Mouse (Mus musculus) liver, adult (tissue): ENCODE measurements around the gene Ttyh1.

Experiments
- GATA4 ChIP-seq: IDR thresholded peaks from 2 replicates; pipeline ENCODE4 v1.6.1; 2014; ENCODE audit warnings: mild to moderate bottlenecking, low read length; ENCODE audit not compliant: insufficient replicate concordance

The Ttyh1 gene

DNA sequence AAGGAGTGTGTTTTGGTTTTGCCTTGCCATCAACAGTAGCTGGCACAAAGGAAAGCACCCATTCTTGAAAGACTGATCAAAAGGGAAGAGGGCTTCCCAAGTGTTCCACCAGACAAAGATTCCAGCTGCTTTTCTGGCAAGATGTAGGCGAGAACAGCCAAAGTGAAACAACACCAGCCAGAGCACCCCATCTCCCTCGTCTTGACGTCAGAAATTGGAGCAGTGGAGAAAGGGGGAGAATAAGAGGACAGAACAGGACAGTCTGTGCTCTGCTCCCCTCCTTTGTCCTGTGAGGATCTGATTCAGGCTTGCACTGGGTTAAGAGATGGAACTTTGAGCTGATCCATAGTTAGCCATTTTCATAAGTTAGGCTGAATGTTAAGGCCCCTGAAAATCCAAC, 7.4 kb upstream of the Ttyh1 start:
- TF ChIP-seq GATA4: no peak

DNA sequence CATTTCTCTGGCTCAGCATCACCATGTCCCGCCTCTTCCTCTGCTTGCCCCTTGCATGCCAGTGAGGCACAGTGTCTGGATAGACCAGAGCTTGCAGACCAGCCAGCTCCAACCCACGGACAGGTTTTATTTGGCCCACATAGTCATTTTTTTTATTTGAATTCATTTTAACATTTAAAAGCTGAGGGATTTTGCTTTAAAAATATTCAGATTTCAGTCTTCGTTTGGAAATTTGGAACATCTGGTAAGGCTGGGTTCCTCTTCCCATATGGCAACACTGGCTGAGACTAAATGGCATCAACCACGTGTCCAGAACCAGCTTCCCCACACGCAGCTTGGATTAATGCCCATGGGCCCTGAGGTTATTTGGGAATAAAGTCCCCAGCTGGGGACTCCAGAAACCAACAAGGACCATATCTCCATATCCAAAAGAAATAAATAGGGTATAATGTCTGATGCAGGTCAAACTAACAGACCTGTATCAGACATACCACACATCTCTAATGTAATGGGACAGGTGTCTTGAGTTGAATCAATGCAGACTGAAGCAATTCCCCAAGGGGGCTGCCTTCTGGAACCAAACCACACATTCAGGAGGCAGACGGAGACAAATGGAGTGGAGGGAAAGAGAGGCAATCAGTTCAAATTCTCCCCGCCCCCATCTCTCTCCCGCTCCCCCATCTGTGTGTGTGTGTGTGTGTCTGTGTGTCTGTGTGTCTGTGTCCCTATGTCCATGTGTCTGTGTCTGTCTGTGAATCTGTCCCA, 2.0 kb upstream of the Ttyh1 start:
- TF ChIP-seq GATA4: no peak

DNA sequence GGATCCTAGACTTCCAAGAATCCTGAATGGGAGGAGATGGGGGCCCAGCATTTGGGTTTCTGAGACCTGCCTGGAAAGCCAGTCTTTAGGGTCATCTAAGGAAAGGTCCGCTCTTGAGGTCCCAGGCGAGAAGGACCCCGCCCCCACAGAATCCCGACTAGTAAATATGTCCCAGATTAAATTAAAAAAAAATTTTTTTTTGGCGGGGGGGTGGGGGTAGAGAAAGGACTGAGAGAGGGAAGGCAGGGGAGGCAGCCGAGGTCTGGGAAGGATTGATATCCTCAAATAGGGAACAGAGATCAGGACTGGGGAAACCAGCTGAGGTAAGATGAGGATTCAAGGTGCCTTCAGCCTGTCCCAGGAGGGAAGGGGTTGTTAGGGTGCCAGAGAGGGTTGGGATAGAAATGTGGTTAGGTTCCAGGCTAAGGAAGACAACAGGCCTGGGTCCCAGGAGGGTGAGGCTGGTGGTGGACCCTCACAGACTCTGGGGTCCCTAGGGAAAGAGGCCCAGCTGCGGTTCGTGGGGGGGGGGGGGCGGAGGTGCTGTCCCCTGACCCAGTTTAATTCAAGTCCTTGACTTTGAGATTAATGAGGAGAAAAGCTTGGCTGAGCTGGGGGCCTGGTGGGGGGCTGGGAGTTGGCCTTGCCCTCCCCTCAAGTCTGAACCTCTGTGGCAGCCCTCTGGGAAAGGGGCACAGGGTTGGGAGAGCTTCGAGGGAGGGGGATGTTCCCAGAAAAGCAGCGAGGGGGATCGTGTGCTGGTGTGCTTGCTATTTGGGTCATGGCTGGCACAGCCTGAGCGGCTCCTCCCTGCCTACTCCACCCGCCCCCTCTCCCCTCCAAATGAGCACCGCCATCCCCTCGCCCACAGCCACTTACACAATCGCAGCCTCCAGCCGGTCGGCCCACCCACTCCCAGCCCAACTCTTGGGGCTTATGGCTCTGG, 1.0 kb downstream of the Ttyh1 start:
- TF ChIP-seq GATA4: no peak

DNA sequence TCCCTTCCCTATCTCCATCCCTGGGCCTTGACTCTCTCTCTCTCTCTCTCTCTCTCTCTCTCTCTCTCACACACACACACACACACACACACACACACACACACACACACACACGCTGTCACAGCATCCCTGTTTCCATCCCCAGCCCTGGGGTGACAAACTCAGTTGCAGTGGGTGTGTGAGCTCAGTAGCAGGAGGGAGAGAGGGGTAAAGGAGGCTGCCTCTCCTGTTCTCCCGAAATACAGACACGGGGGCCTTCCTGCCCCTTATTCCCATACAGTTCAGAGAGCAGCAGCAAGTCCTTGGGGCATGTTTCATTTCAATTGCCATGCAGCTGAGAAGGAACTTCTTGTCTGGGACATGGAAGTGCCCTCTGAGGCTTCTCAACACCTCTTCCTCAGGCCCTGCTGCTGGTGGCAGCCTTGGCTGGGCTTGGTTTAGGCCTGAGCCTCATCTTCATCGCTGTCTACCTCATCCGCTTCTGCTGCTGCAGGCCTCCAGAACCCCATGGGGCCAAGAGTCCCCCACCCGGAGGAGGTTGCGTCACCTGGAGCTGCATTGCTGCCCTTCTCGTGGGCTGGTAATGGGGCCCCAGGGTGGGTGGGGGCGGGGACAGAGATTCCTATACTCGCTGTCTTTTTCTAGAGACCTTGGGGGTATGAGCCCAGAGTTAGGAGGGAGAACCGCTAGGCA, 3.0 kb downstream of the Ttyh1 start:
- no peak for TF ChIP-seq GATA4

DNA sequence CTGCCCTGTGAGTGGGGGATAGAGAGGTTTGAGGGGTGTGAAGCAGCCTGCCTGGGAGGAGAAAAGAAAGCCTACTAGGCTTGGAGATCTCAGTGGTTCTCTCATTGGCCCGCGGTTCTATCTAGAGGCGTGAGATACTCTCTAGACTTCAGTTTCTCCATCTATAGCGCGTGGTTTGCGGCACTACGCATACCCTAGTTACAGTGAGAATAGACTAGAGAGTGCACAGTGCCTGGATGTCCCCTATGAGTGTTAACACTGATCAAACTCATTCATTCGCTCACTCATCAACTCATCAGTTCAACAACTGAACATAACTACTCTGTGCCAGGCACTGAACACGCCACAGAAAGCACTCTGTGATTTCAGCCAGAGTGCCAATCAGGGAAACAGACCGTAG, 3.6 kb downstream of the Ttyh1 start:
- TF ChIP-seq GATA4: no peak

DNA sequence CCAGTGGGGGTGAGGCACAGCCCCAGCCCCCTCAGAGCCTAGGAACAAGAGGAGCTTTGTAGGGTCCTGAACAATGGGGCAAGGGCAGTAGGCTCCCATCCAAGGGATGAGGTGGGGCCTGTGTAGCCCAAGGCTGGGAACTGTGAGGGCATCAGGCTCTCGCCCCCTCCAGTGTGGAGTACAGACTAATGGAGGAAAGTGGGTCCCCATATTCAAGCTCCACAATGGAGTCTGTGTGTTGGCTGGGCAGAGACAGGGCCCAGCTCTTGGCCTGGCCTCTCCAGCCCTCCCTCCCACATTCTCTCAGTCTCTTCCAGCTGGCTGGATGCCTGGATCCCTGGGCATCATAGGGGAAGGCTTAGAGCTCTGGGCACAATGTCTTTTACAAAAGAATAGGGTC, 4.5 kb downstream of the Ttyh1 start:
- no peak for TF ChIP-seq GATA4

DNA sequence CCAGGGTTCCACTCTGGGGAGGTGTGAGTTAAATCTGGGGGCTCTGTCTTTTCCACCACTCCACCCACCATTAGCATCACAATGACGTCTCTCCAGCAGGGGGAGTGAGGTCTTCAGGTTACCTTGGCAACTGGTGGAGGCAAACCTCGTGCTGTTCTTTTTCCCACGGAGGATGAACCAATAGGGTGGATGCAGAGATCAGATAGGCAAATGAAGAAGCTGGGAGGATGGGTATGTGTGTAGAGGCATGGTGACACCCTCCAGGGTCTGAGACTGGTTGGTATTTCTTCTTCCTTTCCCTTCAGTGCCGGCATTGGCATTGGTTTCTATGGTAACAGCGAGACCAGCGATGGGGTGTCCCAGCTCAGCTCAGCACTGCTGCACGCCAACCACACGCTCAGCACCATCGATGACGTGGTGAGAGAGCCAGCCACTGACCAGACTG, 5.1 kb downstream of the Ttyh1 start:
- no peak for TF ChIP-seq GATA4

DNA sequence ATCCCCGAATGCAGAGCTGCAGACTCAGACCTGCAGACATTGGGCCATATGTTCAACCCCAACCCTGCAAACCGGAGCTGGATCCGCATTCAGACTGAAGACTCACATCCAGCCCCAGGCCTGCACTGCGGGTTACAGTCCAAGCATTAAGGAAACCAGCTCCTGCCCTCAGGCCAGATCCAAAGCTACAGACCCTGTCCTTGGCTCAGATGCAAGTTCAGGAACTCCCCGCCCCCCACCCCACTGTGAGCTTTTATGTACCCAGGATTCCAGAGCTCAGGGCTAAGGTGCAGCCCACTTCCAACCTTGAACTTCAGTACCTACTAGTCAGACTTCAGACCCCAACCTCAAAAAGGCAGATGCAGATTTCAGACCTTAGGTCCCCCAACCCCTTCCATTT, 5.6 kb downstream of the Ttyh1 start:
- TF ChIP-seq GATA4: no peak

DNA sequence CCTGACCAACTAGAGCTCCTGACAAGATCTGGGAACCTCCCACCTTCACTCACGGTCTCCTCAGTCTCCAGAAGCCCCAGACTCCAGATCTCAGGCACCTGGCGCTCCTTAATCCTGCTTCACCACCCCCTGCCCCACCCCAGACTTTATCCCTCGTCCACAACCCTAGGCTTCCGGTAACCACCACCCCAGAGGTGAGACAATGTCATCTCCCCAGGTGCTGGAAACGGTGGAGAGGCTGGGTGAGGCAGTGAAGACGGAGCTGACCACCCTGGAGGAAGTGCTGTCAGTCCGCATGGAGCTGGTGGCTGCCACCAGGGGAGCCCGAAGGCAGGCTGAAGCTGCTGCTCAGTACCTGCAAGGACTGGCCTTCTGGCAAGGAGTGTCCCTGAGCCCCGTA, 6.1 kb downstream of the Ttyh1 start:
- TF ChIP-seq GATA4: no peak

DNA sequence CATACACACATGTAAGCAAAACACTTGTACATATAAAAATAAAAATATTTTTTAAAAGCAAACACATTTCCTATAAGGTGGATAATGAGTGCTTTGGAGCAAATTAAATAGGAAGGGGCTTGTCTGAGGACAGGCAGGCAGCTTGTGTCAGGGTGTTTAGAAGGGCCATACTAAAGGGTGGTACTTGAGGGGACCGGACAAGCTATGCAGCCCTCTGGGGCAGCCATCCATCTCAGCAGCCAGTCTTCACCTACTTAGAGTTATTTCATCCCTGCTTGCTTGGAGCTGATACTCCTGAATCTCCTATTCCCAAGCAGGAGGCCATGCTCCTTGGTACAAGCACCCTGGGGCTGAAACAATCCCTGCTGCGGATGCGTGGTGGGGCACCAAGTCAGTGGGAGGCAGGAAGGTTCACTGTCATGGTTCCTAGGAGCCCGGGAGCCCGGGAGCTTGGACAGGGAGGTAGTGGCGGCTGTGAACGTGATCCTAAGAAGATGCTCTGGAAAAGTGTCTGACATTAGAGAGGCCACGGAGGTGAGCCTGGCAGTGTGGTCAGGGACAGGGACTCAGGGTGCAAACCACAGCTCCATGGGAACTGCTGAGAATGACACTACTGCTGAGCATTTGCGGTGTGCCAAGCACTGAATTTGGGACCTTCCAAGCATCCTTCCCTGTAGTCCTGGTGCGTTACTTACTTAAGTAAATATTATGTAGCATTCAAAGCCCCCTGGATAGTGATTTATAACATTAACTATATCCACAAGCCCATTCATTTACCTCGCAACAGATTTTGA, 8.0 kb downstream of the Ttyh1 start:
- no peak for TF ChIP-seq GATA4

DNA sequence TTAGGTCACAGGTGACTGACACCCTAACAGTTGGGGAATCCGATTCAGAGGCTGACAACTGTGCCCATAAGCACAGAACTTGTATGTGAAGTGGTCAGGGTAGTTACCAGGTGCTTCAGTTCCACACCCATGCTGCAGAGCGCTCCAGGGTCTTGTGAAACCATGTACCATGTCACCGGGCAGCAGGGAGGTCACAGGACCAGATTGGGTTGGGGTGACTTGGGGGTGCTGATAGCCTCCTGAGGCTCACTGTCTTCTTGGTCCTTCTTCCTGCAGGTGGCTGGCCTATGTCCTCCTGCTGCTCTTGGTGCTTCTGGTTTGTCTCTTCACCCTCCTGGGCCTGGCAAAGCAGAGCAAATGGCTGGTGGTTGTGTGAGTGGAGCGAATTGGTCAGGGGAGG, 8.7 kb downstream of the Ttyh1 start:
- no peak for TF ChIP-seq GATA4

DNA sequence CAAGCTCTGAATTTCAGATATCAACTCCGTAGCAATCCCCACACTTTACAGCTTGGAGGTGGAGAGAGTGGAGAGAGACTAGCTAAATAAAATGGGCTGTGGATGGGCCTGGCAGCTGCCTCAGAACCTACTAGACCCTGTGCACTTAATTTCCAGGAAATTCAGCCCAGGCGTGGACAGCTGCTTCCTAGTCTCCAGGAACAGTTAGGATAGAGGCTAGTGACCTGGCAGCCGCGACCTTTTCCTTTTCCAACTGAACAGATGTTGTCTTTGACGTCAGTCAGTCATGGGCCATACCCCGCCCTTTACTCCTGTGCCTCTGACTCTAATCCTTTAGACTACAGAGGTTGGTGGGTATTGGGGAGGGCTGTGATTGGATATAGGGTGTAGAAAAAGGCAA, 9.7 kb downstream of the Ttyh1 start:
- no peak for TF ChIP-seq GATA4

DNA sequence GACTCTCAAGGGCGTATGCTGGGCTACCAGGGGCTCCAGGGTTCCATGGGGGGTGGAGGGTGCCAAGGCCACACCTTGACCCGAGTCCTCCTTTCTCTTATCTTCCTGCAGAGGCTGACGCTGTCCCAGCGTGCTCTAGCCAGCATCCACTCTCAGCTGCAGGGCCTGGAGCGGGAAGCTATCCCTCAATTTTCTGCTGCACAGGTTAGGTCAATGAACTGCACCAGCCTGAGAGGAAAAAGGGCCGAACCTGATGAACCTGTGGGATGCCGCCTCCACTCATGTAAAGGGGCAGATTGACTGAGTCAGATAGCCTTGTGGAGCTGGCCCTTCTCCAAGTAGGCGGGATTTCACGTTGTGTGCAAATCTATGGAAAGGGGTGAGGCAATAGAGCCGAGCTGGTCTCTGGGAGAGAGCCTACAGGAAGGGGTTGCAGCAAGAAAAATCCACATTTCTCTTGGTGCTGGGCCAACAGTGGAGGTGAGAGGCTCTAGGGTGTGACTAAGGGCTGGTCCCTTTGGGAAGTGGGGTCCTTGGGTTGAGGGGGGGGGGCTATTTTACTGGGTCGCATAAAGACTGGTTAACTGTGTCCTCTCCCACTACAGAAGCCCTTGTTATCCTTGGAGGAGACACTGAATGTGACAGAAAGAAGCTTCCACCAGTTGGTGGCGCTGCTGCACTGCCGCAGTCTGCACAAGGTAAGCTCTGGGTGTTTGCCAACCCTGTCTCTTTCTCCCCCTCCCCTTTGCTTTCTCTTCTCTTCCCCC, 11.7 kb downstream of the Ttyh1 start:
- TF ChIP-seq GATA4: no peak

DNA sequence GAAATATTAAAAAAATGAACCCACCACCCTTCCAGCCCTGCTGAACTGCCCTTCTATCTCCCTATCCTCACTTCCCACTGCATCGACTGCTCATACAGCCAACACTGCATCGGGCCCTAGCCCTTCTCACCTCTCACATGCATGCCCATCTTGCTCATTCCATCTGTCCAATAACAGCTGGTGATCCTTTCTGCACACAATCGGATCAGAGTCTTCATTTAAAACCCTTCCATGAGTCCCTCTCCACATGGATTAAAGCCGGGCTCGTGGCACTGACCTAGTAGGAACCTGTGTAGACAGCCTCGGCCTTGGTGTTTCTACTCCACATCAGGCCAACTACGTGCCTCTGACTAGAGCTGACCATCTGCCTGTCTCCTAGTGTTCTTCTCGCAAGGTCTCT, 12.8 kb downstream of the Ttyh1 start:
- TF ChIP-seq GATA4: no peak

DNA sequence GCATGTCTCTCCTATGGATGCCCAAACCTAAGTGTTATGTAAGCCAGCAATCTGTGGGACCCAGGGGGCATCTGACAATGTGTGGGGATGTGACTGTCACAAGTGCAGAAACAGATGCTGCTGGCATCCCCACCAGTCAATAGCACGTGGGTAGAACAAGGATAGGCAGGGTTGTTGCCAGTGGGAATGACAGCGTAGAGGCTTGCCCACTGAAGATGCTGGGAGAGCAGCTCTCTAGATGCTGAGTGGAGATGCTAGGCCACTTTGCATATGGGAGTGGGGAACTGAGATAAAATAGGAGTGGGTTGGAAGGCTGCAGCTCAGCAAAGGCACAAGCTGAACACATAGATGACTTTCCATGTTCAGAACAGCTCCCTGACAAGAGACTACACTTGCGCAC, 13.4 kb downstream of the Ttyh1 start:
- no peak for TF ChIP-seq GATA4

DNA sequence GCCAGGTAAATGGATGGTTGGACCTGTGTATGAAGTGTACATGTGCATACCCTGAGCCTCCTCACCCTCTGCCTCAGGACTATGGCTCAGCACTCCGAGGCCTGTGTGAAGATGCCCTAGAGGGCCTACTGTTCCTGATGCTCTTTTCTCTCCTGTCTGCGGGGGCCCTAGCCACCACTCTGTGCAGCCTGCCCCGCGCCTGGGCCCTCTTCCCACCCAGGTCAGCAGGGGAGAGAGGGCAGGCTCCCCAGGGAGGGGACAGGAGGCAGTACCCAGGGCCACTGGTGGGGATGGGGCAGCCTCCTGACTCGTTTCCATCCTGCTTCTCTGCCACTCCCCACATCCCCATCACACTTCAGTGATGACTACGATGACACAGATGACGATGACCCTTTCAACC, 13.8 kb downstream of the Ttyh1 start:
- TF ChIP-seq GATA4: no peak
